8 mouse cellular contexts compared by ENCODE assay signal in the genomic region with DNA sequence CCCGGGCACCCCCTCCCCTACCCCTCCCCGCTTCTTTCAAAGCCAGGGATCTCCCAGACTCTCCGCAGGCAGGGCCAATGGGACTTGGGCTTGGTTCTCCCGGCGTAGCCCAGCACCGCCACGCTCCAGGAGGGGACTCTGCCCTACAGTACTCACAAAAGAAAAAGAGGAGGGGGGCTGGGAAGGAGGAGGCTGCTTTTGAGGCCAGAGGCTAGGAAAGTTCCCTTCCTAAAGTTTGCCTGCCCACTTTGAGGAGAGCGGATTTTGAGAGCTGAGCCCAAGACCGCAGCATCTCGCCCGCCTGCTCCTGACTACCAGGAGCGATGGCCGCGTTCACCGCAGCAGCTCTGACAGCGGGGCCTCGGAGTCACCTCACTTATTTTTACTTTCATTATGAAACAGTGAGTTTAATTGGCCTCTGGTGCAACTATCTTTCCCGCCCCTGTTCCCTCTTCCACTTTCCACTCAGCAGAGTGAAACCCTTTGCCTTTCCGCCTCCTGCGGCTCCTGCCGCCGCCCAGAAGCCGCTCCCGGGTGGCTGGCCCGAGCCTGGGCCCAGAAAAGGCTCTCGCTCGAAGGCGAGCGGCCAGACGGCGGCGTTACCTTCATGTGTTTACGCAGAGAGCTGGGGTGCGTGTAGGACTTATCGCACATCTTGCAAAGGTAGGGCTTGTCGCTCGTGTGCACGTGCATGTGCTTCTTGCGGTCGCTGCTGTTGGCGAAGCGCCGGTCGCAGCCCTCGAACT. TPM values are rescaled to one million over a fixed set of nuclear protein-coding genes. Genes with fewer than 3 reads are reported as not detected.
DNase-seq lines count a peak whose midpoint lies in the region; ATAC-seq and TF ChIP-seq lines count a peak whose summit lies in the region.

A gene (plus strand): TSS at position 558 of the 746 bp plus-strand sequence.

- peaks cover 8% of the 10 kb centered on the region; the same call in 1 of the 2 replicates for H3K4me1 ChIP-seq in hindbrain, embryonic 13.5 days (replicated peaks)
- peaks cover 45% of the 10 kb centered on the region for H3K4me1 ChIP-seq in midbrain, embryonic 10.5 days

- 0% methylated on average over 45 of the region's 45 CpGs for WGBS in hindbrain, embryonic 13.5 days
- under 1% methylated on average over 45 of the region's 45 CpGs for WGBS in midbrain, embryonic 10.5 days

- no peak for TF ChIP-seq CTCF in C2C12 (IDR thresholded peaks at IDR 0.05; ENCODE audit: control insufficient read depth, insufficient read depth, insufficient read length)

- ATAC-seq in hindbrain, embryonic 13.5 days (ENCODE audit: low FRiP score), result peak; percentile 33; the same call in 1 of the 2 replicates

- H3K27ac ChIP-seq in hindbrain, embryonic 13.5 days, result peak within 1 kb of the TSS; percentile 97
- peak within 1 kb of the TSS; percentile 95 for H3K27ac ChIP-seq in midbrain, embryonic 10.5 days (replicated peaks)

- no peaks in the 10 kb centered on the region for H3K27me3 ChIP-seq in C2C12 (ENCODE audit: control insufficient read depth, insufficient read depth, insufficient read length)
- peaks cover 64% of the 10 kb centered on the region for H3K27me3 ChIP-seq in hindbrain, embryonic 13.5 days
- peaks cover 100% of the 10 kb centered on the region for H3K27me3 ChIP-seq in midbrain, embryonic 10.5 days (ENCODE audit: low read depth, poor library complexity, severe bottlenecking)

- H3K4me3 ChIP-seq in C2C12 (ENCODE audit: insufficient read depth, poor library complexity, severe bottlenecking), result no peak within 1 kb of the TSS
- H3K4me3 ChIP-seq in hindbrain, embryonic 13.5 days, result peak within 1 kb of the TSS; percentile 71
- peak within 1 kb of the TSS; percentile 77 for H3K4me3 ChIP-seq in midbrain, embryonic 10.5 days

- H3K36me3 ChIP-seq in C2C12 (ENCODE audit: control insufficient read depth, insufficient read depth), result no peaks in the 10 kb centered on the region
- H3K36me3 ChIP-seq in hindbrain, embryonic 13.5 days, result no peaks in the 10 kb centered on the region
- H3K36me3 ChIP-seq in midbrain, embryonic 10.5 days, result peaks cover 31% of the 10 kb centered on the region

- H3K79me3 ChIP-seq in C2C12 (ENCODE audit: low read depth), result no peaks in the 10 kb centered on the region

- peak; percentile 29 for DNase-seq in adrenal gland, postnatal 14 days
- DNase-seq in adrenal gland, postnatal 10 days, result no peak
- DNase-seq in embryo, embryonic 10 days (ENCODE audit: low spot score), result peak; percentile 69
- DNase-seq in midbrain, embryonic 10.5 days (ENCODE audit: low spot score), result peak; percentile 81
- no peak for DNase-seq in layer of hippocampus, adult 11-12 months (ENCODE audit: low spot score)
- no peak for DNase-seq in spleen, postnatal 36 days (ENCODE audit: low spot score in 2 of 2)

- H3ac ChIP-seq in C2C12 (ENCODE audit: control insufficient read depth, insufficient read length, low read depth), result peak within 1 kb of the TSS; percentile 48

- H3K4me2 ChIP-seq in hindbrain, embryonic 13.5 days, result peak within 1 kb of the TSS; percentile 51

- H3K9me3 ChIP-seq in hindbrain, embryonic 13.5 days, result no peaks in the 10 kb centered on the region
- no peaks in the 10 kb centered on the region for H3K9me3 ChIP-seq in midbrain, embryonic 10.5 days (replicated peaks)

- peaks cover 6% of the 10 kb centered on the region for H3K79me2 ChIP-seq in C2C12 (ENCODE audit: control insufficient read depth, insufficient read depth)

- peak within 1 kb of the TSS; percentile 96 for H3K9ac ChIP-seq in hindbrain, embryonic 13.5 days

TF ChIP-seq in C2C12, 6 proteins besides CTCF, POLR2A, EP300 and RAD21:
- TF ChIP-seq FOSL1 (IDR thresholded peaks at IDR 0.05; ENCODE audit: insufficient read depth, low read length, poor library complexity, severe bottlenecking) (no peak), MAX (IDR thresholded peaks at IDR 0.05) (no peak), MYOD1 (IDR thresholded peaks at IDR 0.05; ENCODE audit: control insufficient read depth, insufficient read length, low read depth) (no peak), USF1 (IDR thresholded peaks at IDR 0.05; ENCODE audit: low read depth) (no peak), MYOG (IDR thresholded peaks at IDR 0.05; ENCODE audit: control insufficient read depth, extremely low read depth, insufficient read length) (no peak), CEBPB (IDR thresholded peaks at IDR 0.05; ENCODE audit: low read depth) (no peak)

RNA-seq across cellular contexts. Expression of the gene that starts here (rescaled TPM):
- not detected in 2 replicates for total RNA-seq in adrenal gland, postnatal 14 days (2021)
- not detected for total RNA-seq in adrenal gland, postnatal 10 days (2021)
- polyA plus RNA-seq in C2C12 (2012; fragmentation: generic; extraction: Trizol), result 0.99 TPM
- polyA plus RNA-seq in hindbrain, embryonic 13.5 days (2015; fragmentation: Nextera tagmentation; extraction: Ambion mirVana), result 42.7 and 58.2 TPM in 2 replicates
- 25.1 and 33.5 TPM in 2 replicates for polyA plus RNA-seq in midbrain, embryonic 10.5 days (2016; fragmentation: Nextera tagmentation; extraction: Ambion mirVana)

Comparison
In these comparisons a context has a peak if more than half of its experiments do, and no peak if none do; other contexts are left out.
1. RNA of the gene that starts here (polyA plus RNA-seq): 42.7 to 58.2 TPM in hindbrain, embryonic 13.5 days and 25.1 to 33.5 TPM in midbrain, embryonic 10.5 days; 0.99 TPM in C2C12 (single experiment); every median in the first group is over 10 times any median in the second.
2. Peak in DNase-seq in adrenal gland, postnatal 14 days; RNA of the gene not detected or under 1 TPM.
3. DNase-seq: peak in embryo, embryonic 10 days (single experiment) and midbrain, embryonic 10.5 days (single experiment); none in adrenal gland, postnatal 10 days (single experiment), layer of hippocampus, adult 11-12 months (single experiment) and spleen, postnatal 36 days (0 of 2).